Mouse (Mus musculus) CH12.LX (cell line): ENCODE results near the gene Tmed2.

ENCODE experiments used
- CHD2 ChIP-seq: IDR thresholded peaks from 2 replicates; pipeline ENCODE4 v1.6.1; 2011; ENCODE audit warnings: low read length, improper control_type of control experiment
- CTCF ChIP-seq, 2 experiments: IDR thresholded peaks in 1 of 2; conservative IDR thresholded peaks in 1 of 2; 2 replicates each; pipeline ENCODE4 v1.5.1; 2011 to 2012; ENCODE audit warnings: low read depth in 2 of 2, low read length in 2 of 2, improper control_type of control experiment in 1 of 2, inconsistent platforms in 1 of 2, mild to moderate bottlenecking in 1 of 2, moderate library complexity in 1 of 2
- E2F4 ChIP-seq: IDR thresholded peaks from 2 replicates; pipeline ENCODE4 v1.6.1; 2011; ENCODE audit warnings: low read depth, low read length, improper control_type of control experiment; ENCODE audit not compliant: insufficient replicate concordance
- EP300 ChIP-seq: IDR thresholded peaks from 2 replicates; pipeline ENCODE4 v1.6.1; 2011; ENCODE audit warnings: low read length, improper control_type of control experiment
- ETS1 ChIP-seq: conservative IDR thresholded peaks from 2 replicates; pipeline ENCODE4 v1.6.1; 2012; ENCODE audit warnings: low read depth, mild to moderate bottlenecking, inconsistent platforms, low read length, improper control_type of control experiment, moderate library complexity
- GABPA ChIP-seq: IDR thresholded peaks from 2 replicates; pipeline ENCODE4 v1.6.1; 2012; ENCODE audit warnings: low read depth, low read length, improper control_type of control experiment, inconsistent platforms; ENCODE audit not compliant: insufficient replicate concordance
- NELFE ChIP-seq: IDR thresholded peaks from 2 replicates; pipeline ENCODE4 v1.6.1; 2011; ENCODE audit warnings: low read depth, low read length, improper control_type of control experiment
- NRF1 ChIP-seq: IDR thresholded peaks from 2 replicates; pipeline ENCODE4 v1.6.1; 2014; ENCODE audit warnings: low read depth, mild to moderate bottlenecking, inconsistent platforms, low read length, improper control_type of control experiment, moderate library complexity
- POLR2A ChIP-seq: IDR thresholded peaks from 2 replicates; pipeline ENCODE4 v1.6.1; 2011; ENCODE audit warnings: low read depth, mild to moderate bottlenecking, improper control_type of control experiment, low read length
- RCOR1 ChIP-seq: conservative IDR thresholded peaks from 2 replicates; pipeline ENCODE4 v1.6.1; 2012; ENCODE audit warnings: low read depth, mild to moderate bottlenecking, inconsistent platforms, low read length, improper control_type of control experiment
- SIN3A ChIP-seq: IDR thresholded peaks from 2 replicates; pipeline ENCODE4 v1.6.1; 2012; ENCODE audit warnings: low read length, improper control_type of control experiment, inconsistent platforms
- TCF12 ChIP-seq: IDR thresholded peaks from 2 replicates; pipeline ENCODE4 v1.6.1; 2014; ENCODE audit warnings: low read depth, mild to moderate bottlenecking, inconsistent platforms, low read length, improper control_type of control experiment
- USF1 ChIP-seq: IDR thresholded peaks from 2 replicates; pipeline ENCODE4 v1.6.1; 2014; ENCODE audit warnings: low read depth, mild to moderate bottlenecking, inconsistent platforms, low read length, improper control_type of control experiment
- USF2 ChIP-seq: conservative IDR thresholded peaks from 2 replicates; pipeline ENCODE4 v1.6.1; 2011; ENCODE audit warnings: low read depth, low read length, improper control_type of control experiment

GRCm38 (mm10) chr5:124535016-124535415, 5.5 kb upstream of the Tmed2 start:
- no peak for TF ChIP-seq ETS1
- TF ChIP-seq CTCF (conservative IDR thresholded peaks at IDR 0.05 in 1 of 2, IDR thresholded peaks at IDR 0.05 in 1 of 2; ENCODE audit: low read depth in 2 of 2, low read length in 2 of 2), result no peak
- no peak for TF ChIP-seq USF1
- TF ChIP-seq NELFE, result no peak
- no peak for TF ChIP-seq EP300
- TF ChIP-seq POLR2A, result no peak
- no peak for TF ChIP-seq TCF12
- no peak for TF ChIP-seq E2F4
- no peak for TF ChIP-seq SIN3A
- no peak for TF ChIP-seq RCOR1
- TF ChIP-seq USF2, result no peak
- no peak for TF ChIP-seq CHD2
- TF ChIP-seq NRF1, result no peak
- no peak for TF ChIP-seq GABPA
